Mouse (Mus musculus) retina, adult 2 months (tissue): ENCODE results near the gene Epha1.

Source experiments
- DNase-seq: peaks from one replicate; pipeline ENCODE4 v3.0.0-alpha.2; 2012; ENCODE audit warnings: low read depth, low spot score

Gene Epha1

GRCm38 (mm10) chr6:42354076-42355019 is 18.7 kb downstream of the Epha1 start:
- DNase-seq, result no peak

- DNase-seq, result no peak
Measured at GRCm38 (mm10) chr6:42353180-42353579, 19.9 kb downstream of the Epha1 start.

- no peak for DNase-seq
Measured at GRCm38 (mm10) chr6:42352486-42352846, 20.6 kb downstream of the Epha1 start.

- no peak for DNase-seq
Measured at GRCm38 (mm10) chr6:42351776-42352485, 21.1 kb downstream of the Epha1 start.

- no peak for DNase-seq
Measured at GRCm38 (mm10) chr6:42350968-42351775, 21.9 kb downstream of the Epha1 start.

- no peak for DNase-seq
Measured at GRCm38 (mm10) chr6:42350021-42350967, 22.8 kb downstream of the Epha1 start.

- DNase-seq, result peak; percentile 28
Measured at GRCm38 (mm10) chr6:42349426-42350020, 23.5 kb downstream of the Epha1 start, which contains the start of gene Zyx. Zyx (plus strand) TSS chr6:42349630.

GRCm38 (mm10) chr6:42349006-42349425 is 24.1 kb downstream of the Epha1 start:
- no peak for DNase-seq

- DNase-seq, result no peak
Measured at GRCm38 (mm10) chr6:42348281-42349005, 24.6 kb downstream of the Epha1 start.

GRCm38 (mm10) chr6:42344255-42344654 is 28.8 kb downstream of the Epha1 start:
- no peak for DNase-seq

- no peak for DNase-seq
Measured at GRCm38 (mm10) chr6:42343361-42344120, 29.5 kb downstream of the Epha1 start.

GRCm38 (mm10) chr6:42342171-42342570 is 30.9 kb downstream of the Epha1 start:
- no peak for DNase-seq

GRCm38 (mm10) chr6:42339981-42340380 is 33.1 kb downstream of the Epha1 start:
- DNase-seq, result no peak

- no peak for DNase-seq
Measured at GRCm38 (mm10) chr6:42339189-42339588, 33.9 kb downstream of the Epha1 start.

- no peak for DNase-seq
Measured at GRCm38 (mm10) chr6:42330946-42331345, 42.1 kb downstream of the Epha1 start.

- no peak for DNase-seq
Measured at GRCm38 (mm10) chr6:42330216-42330615, 42.9 kb downstream of the Epha1 start.

- no peak for DNase-seq
Measured at GRCm38 (mm10) chr6:42328757-42329156, 44.3 kb downstream of the Epha1 start.

- DNase-seq, result no peak
Measured at GRCm38 (mm10) chr6:42326509-42326908, 46.6 kb downstream of the Epha1 start.

- peak; percentile 46 for DNase-seq
Measured at GRCm38 (mm10) chr6:42325268-42325609, 47.8 kb downstream of the Epha1 start.
